Comparison of ENCODE assay signal across 8 mouse cellular contexts in the genomic region with DNA sequence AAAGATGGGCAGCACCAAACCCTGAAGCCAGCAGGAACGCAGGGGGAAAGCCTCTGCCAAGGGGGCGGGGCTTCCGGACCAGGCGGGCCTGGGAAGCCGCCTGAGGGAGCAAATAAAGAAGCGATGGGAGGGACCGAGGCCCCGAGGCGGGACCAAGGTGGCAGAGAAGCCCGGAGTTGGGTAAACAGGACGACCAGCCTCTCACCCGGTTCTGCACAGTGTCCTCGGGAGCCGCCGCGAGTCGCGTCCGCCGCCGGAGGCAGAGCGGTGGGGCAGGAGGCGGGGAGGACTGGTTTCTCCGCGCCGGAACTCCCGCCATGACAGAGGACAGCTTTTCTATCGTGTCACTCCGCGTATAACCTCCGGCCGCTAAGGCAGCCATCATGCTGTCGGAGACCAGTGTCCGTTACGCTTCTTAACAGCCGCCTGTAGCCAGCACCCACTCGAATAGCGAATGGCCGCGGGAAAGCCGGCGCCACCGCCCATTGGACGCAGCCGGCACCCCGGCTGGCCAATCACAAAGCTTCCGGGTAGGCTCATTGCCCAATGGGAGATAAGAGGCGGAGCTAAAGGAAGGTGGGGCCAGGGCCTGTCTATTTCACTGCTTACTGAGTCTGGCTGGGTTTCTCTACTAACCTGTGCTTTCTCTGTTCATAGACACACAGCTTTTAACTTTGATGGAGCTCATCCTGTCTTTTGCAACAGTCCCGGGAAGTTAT. TPM values are rescaled to one million over a fixed set of nuclear protein-coding genes. Genes with fewer than 3 reads are reported as not detected.
DNase-seq lines count a peak whose midpoint lies in the region; ATAC-seq lines count a peak whose summit lies in the region.

A gene (plus strand): TSS at position 144 of the 719 bp plus-strand sequence.
A gene (minus strand): TSS at position 469 of the 719 bp plus-strand sequence.

- intact Hi-C loops in heart, postnatal 14 days (cut with DNase I): loop anchor here (5.0 kb wide), 1 partner anchor 48 kb away; a partner anchor contains a TSS

- peak; percentile 97 for ATAC-seq in forebrain, embryonic 14.5 days
- peak; percentile 96 for ATAC-seq in neural tube, embryonic 15.5 days (ENCODE audit: low FRiP score)

- peak within 1 kb of the TSS; percentile 74 for H3K4me3 ChIP-seq in forebrain, embryonic 14.5 days (ENCODE audit: low read depth, low read length)
- peak within 1 kb of the TSS; percentile 75 for H3K4me3 ChIP-seq in neural tube, embryonic 15.5 days (replicated peaks)

- no peaks in the 10 kb centered on the region for H3K4me1 ChIP-seq in forebrain, embryonic 14.5 days (ENCODE audit: control insufficient read depth, insufficient read depth, low read length)
- H3K4me1 ChIP-seq in neural tube, embryonic 15.5 days: peaks cover 16% of the 10 kb centered on the region

- H3K36me3 ChIP-seq in forebrain, embryonic 14.5 days (ENCODE audit: control insufficient read depth, insufficient read depth, low read length): no peaks in the 10 kb centered on the region
- H3K36me3 ChIP-seq in neural tube, embryonic 15.5 days: no peaks in the 10 kb centered on the region

- peak within 1 kb of the TSS; percentile 98 for H3K27ac ChIP-seq in forebrain, embryonic 14.5 days (ENCODE audit: low read depth, low read length)
- peak within 1 kb of the TSS; percentile 97 for H3K27ac ChIP-seq in neural tube, embryonic 15.5 days (replicated peaks)

- H3K4me2 ChIP-seq in forebrain, embryonic 14.5 days (ENCODE audit: low read length): peak within 1 kb of the TSS; percentile 86
- peak within 1 kb of the TSS; percentile 98 for H3K4me2 ChIP-seq in neural tube, embryonic 15.5 days

- peak; percentile 94 for DNase-seq in ES-CJ7 (ENCODE audit: low read depth, low spot score)
- DNase-seq in cerebellum, adult 11 months: peak; percentile 88
- peak; percentile 98 for DNase-seq in forebrain, embryonic 14.5 days (ENCODE audit: low spot score)
- DNase-seq in heart, postnatal 14 days: peak; percentile 91 to 94
- DNase-seq in layer of hippocampus, adult 11-12 months (ENCODE audit: low spot score): peak; percentile 92
- DNase-seq in lung, adult 18-20 months: peak; percentile 92 to 94
- DNase-seq in testis, postnatal 14 days (ENCODE audit: low spot score): peak; percentile 96

- H3K27me3 ChIP-seq in forebrain, embryonic 14.5 days (replicated peaks; ENCODE audit: control insufficient read depth, insufficient read depth, low read length): no peaks in the 10 kb centered on the region
- no peaks in the 10 kb centered on the region for H3K27me3 ChIP-seq in neural tube, embryonic 15.5 days (replicated peaks)

- H3K9ac ChIP-seq in forebrain, embryonic 14.5 days (ENCODE audit: low read length): peak within 1 kb of the TSS; percentile 59
- H3K9ac ChIP-seq in neural tube, embryonic 15.5 days (replicated peaks): peak within 1 kb of the TSS; percentile 68

- WGBS in forebrain, embryonic 14.5 days: under 1% methylated on average over 38 of the region's 49 CpGs
- WGBS in neural tube, embryonic 15.5 days: under 1% methylated on average over 48 of the region's 49 CpGs

- H3K9me3 ChIP-seq in forebrain, embryonic 14.5 days (replicated peaks; ENCODE audit: control insufficient read depth, low read length): no peaks in the 10 kb centered on the region
- no peaks in the 10 kb centered on the region for H3K9me3 ChIP-seq in neural tube, embryonic 15.5 days (replicated peaks)

RNA-seq across cellular contexts. Expression of the first gene that starts in this region (rescaled TPM):
- polyA plus RNA-seq in forebrain, embryonic 14.5 days (2014; fragmentation: Nextera tagmentation; extraction: Ambion mirVana): 0.27 and 0.32 TPM in 2 replicates
- total RNA-seq in heart, postnatal 14 days (2021): under 1 TPM; 0.22 to 0.43 TPM
- polyA plus RNA-seq in neural tube, embryonic 15.5 days (2015; fragmentation: Nextera tagmentation; extraction: Ambion mirVana): 0.86 and 0.93 TPM in 2 replicates

RNA-seq across cellular contexts. Expression of the second gene that starts in this region (rescaled TPM):
- polyA plus RNA-seq in forebrain, embryonic 14.5 days (2014; fragmentation: Nextera tagmentation; extraction: Ambion mirVana): 5.6 and 5.8 TPM in 2 replicates
- total RNA-seq in heart, postnatal 14 days (2021): 1 to 10 TPM; 2.7 to 2.9 TPM
- 2.6 and 5.5 TPM in 2 replicates for polyA plus RNA-seq in neural tube, embryonic 15.5 days (2015; fragmentation: Nextera tagmentation; extraction: Ambion mirVana)

Comparison
In these comparisons a context has a peak if more than half of its experiments do, and no peak if none do; other contexts are left out.
1. Peak in every context shown above with its lines: DNase-seq, ATAC-seq, H3K4me3 ChIP-seq and H3K27ac ChIP-seq.